Mouse (Mus musculus): ENCODE measurements around the gene Acadvl. TPM values are rescaled to one million over a fixed set of nuclear protein-coding genes. Genes with fewer than 3 reads are reported as not detected.

Acadvl gene
- polyA plus RNA-seq, 1 experiment, result 1,981 TPM

GRCm38 (mm10) chr11:70000396-70000898 is 14.8 kb downstream of the Acadvl start, which contains the start of gene Dvl2:
Dvl2 (plus strand) TSS chr11:70000595.
- peak within 1 kb of the TSS; percentile 73 for H3K27ac ChIP-seq (replicated peaks; ENCODE audit: low read depth, low read length)
- peak within 1 kb of the TSS; percentile 74 for H3K4me3 ChIP-seq (ENCODE audit: insufficient read depth, low read depth, low read length)
- H3K4me1 ChIP-seq (ENCODE audit: control insufficient read depth, insufficient read depth, insufficient read length, low read length), result no peaks in the 10 kb centered on the region

DNA sequence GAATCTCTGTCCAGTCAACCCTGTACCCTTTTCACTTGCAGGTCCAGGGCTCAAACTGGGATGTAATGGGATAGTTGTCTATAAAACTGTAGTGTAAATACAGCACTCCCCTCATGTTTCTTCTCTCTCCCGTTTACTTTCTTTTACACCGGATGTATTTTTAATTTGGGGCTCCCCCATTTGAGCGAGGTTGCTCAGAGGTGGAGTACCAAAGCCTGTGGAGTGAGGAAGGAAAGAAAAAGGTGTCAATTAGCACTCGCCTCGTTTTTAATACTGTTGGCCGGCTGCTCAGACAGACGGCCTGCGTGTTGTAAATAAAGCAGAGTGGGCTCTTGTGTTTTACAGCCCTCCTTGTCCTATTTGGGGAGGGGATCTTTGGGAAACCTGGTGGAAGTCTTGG is 15.5 kb downstream of the Acadvl start:
- Histone ChIP-seq H3K4me3 (ENCODE audit: insufficient read depth, low read depth, low read length) (no peak overlapping the region), H3K4me1 (ENCODE audit: control insufficient read depth, insufficient read depth, insufficient read length, low read length) (no peaks in the 10 kb centered on the region), H3K27ac (replicated peaks; ENCODE audit: low read depth, low read length) (peak overlapping the region; percentile 4; the same call in 1 of the 2 replicates)

- Histone ChIP-seq H3K27ac (replicated peaks; ENCODE audit: low read depth, low read length) (no peak overlapping the region), H3K4me3 (ENCODE audit: insufficient read depth, low read depth, low read length) (no peak overlapping the region)
These were observed 16.4 kb downstream of the Acadvl start for GRCm38 (mm10) chr11:69998567-69999491.

DNA sequence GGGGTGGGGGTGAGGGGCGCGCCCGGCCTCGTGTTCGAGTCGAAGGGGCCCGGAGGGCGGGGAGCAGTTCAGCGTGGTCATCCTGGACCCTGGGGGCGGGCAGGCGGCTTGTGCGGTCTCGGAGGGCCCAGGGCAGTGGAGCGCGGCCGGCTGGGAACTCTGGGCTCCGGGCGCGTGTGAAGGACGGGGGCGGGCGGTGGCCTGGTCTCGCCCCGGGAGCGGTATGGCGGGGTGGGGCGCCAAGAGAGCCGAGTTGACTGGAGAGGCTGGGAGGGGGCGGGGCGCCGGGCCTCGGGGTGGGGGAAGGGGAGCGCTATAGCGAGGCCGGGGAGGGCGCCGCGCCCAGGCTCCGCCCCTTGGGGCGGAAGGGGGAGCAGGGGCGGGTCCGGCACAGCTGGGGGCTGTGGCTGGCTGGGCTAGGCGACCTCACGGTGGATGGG is 18.1 kb downstream of the Acadvl start:
- Histone ChIP-seq H3K4me1 (ENCODE audit: control insufficient read depth, insufficient read depth, insufficient read length, low read length) (peaks cover 4% of the 10 kb centered on the region), H3K27ac (replicated peaks; ENCODE audit: low read depth, low read length) (peak overlapping the region; percentile 91)

More at GRCm38 (mm10) chr11:69998567-69999491, 16.4 kb downstream of the Acadvl start:
- H3K4me1 ChIP-seq (ENCODE audit: control insufficient read depth, insufficient read depth, insufficient read length, low read length), result no peaks in the 10 kb centered on the region

GRCm38 (mm10) chr11:69996161-69997061 is 18.8 kb downstream of the Acadvl start:
- Histone ChIP-seq H3K27ac (replicated peaks; ENCODE audit: low read depth, low read length) (peak overlapping the region; percentile 91), H3K4me1 (ENCODE audit: control insufficient read depth, insufficient read depth, insufficient read length, low read length) (peaks cover 4% of the 10 kb centered on the region), H3K4me3 (ENCODE audit: insufficient read depth, low read depth, low read length) (peak overlapping the region; percentile 99)

More for the DNA sequence above, 18.1 kb downstream of the Acadvl start:
- H3K4me3 ChIP-seq (ENCODE audit: insufficient read depth, low read depth, low read length), result peak overlapping the region; percentile 99

- Histone ChIP-seq H3K4me3 (ENCODE audit: insufficient read depth, low read depth, low read length) (peak within 1 kb of the TSS; percentile 99), H3K4me1 (ENCODE audit: control insufficient read depth, insufficient read depth, insufficient read length, low read length) (peaks cover 5% of the 10 kb centered on the region), H3K27ac (replicated peaks; ENCODE audit: low read depth, low read length) (peak within 1 kb of the TSS; percentile 90)
These were observed 19.7 kb downstream of the Acadvl start, which contains the start of gene Phf23 for GRCm38 (mm10) chr11:69995391-69995960. Phf23 (plus strand) TSS chr11:69995777.

GRCm38 (mm10) chr11:69994401-69995090 is 20.7 kb downstream of the Acadvl start:
- H3K27ac ChIP-seq (replicated peaks; ENCODE audit: low read depth, low read length), result no peak overlapping the region

DNA sequence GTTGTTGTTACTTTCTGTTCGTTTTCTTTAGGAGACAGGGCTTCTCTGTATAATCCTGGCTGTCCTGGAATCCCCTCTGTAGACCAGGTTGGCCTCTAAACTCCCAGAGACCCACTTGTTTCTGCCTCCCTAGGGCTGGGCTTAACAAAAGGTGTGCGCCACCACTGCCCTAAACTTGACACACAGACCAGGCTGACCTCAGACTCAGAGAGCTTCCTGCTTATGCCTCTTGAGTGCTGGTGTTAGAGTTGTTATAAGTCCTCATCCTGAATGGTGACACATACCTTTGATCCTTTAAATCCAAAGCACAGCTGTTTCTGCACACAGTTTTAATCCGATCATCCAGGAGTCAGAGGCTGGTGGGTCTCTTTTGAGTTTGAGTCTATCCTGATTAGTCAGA is 22.3 kb downstream of the Acadvl start:
- Histone ChIP-seq H3K4me1 (ENCODE audit: control insufficient read depth, insufficient read depth, insufficient read length, low read length) (peaks cover 6% of the 10 kb centered on the region), H3K27ac (replicated peaks; ENCODE audit: low read depth, low read length) (peak overlapping the region; percentile 20; the same call in 1 of the 2 replicates), H3K4me3 (ENCODE audit: insufficient read depth, low read depth, low read length) (peak overlapping the region; percentile 51)

More at GRCm38 (mm10) chr11:69994401-69995090, 20.7 kb downstream of the Acadvl start:
- H3K4me3 ChIP-seq (ENCODE audit: insufficient read depth, low read depth, low read length), result no peak overlapping the region
- peaks cover 6% of the 10 kb centered on the region for H3K4me1 ChIP-seq (ENCODE audit: control insufficient read depth, insufficient read depth, insufficient read length, low read length)

- Histone ChIP-seq H3K27ac (replicated peaks; ENCODE audit: low read depth, low read length) (peak overlapping the region; percentile 28; the same call in 1 of the 2 replicates), H3K4me3 (ENCODE audit: insufficient read depth, low read depth, low read length) (peak overlapping the region; percentile 51), H3K4me1 (ENCODE audit: control insufficient read depth, insufficient read depth, insufficient read length, low read length) (peaks cover 6% of the 10 kb centered on the region)
These were observed 22.8 kb downstream of the Acadvl start for GRCm38 (mm10) chr11:69992396-69992795.

- H3K4me3 ChIP-seq (ENCODE audit: insufficient read depth, low read depth, low read length), result peak overlapping the region; percentile 93
- peak overlapping the region; percentile 92 for H3K27ac ChIP-seq (replicated peaks; ENCODE audit: low read depth, low read length)
These were observed 23.5 kb downstream of the Acadvl start for GRCm38 (mm10) chr11:69991711-69992110.

DNA sequence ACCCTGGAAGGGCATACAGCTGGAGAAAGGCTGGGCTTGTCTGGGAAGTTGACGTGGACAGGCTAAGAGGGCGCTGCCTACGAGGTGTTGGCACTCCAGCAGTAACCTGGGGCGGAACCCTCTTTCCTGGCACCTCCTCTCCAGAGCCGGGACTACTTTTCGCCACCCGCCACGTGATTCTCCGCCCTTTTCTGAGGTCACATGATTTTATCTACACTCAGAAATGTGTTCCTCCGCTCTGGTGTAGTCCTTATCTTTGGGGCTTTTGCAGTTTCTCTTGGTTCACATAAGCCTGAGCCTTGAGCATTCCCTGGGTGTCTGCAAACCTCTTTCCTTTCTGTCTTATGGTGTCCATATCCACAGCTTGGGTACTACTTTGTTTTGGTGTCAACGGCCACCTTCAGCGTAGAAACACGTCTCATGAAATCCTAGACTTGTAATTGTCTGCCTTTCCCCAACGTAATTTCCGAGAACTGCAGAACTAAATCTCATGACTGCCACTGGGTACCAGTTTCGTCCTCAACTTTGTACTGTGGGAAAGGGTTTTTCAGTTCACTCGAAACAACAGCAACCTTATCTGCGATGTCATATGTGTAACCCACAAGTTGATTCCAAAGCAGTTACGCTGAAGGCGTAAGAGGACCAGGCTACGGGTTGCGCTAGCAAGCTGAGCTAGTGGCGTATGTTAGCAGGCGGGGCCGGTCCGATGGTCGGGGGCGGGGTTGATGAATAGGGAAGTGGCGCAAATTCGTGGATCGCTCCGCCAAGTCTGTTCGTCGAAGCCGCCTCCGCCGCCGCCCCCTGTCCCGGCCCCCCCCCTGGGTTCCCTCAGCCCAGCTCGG is 24.1 kb downstream of the Acadvl start, which contains the start of gene Gabarap:
Gabarap (plus strand) TSS at position 294 of the 842 bp plus-strand sequence.
- peaks cover 6% of the 10 kb centered on the region for H3K4me1 ChIP-seq (ENCODE audit: control insufficient read depth, insufficient read depth, insufficient read length, low read length)
- H3K27ac ChIP-seq (replicated peaks; ENCODE audit: low read depth, low read length), result peak within 1 kb of the TSS; percentile 97
- peak within 1 kb of the TSS; percentile 93 for H3K4me3 ChIP-seq (ENCODE audit: insufficient read depth, low read depth, low read length)

More at GRCm38 (mm10) chr11:69991711-69992110, 23.5 kb downstream of the Acadvl start:
- peaks cover 6% of the 10 kb centered on the region for H3K4me1 ChIP-seq (ENCODE audit: control insufficient read depth, insufficient read depth, insufficient read length, low read length)

DNA sequence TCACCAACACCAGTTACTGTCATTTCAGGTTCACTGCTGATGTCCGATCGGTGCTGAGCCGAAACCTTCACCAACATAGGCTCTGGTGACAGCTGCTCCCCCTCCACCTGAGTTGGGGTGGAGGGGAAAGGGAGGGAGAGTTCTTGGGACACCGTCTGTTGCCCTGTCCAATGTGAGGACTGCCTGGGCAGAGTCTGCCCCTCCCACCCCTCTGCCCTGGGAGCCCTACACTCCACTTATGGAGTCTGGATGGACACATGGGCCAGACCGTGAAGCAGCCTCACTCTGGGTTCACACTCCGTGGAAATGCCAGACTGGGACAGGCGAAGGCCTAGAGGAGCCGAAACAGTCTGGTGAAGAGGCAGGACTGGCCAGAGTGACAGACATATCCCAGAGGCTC is 25.3 kb downstream of the Acadvl start:
- Histone ChIP-seq H3K4me3 (ENCODE audit: insufficient read depth, low read depth, low read length) (no peak overlapping the region), H3K27ac (replicated peaks; ENCODE audit: low read depth, low read length) (peak overlapping the region; percentile 26; the same call in 1 of the 2 replicates), H3K4me1 (ENCODE audit: control insufficient read depth, insufficient read depth, insufficient read length, low read length) (peaks cover 6% of the 10 kb centered on the region)

GRCm38 (mm10) chr11:69984431-69984830 is 30.8 kb downstream of the Acadvl start:
- H3K27ac ChIP-seq (replicated peaks; ENCODE audit: low read depth, low read length), result no peak overlapping the region
- peaks cover 9% of the 10 kb centered on the region for H3K4me1 ChIP-seq (ENCODE audit: control insufficient read depth, insufficient read depth, insufficient read length, low read length)
- H3K4me3 ChIP-seq (ENCODE audit: insufficient read depth, low read depth, low read length), result no peak overlapping the region
